Mouse (Mus musculus) stomach, embryonic 14.5 days (tissue): ENCODE measurements around the gene Slain2. TPM values are rescaled to one million over a fixed set of nuclear protein-coding genes. Genes with fewer than 3 reads are reported as not detected.

Source experiments
- ATAC-seq: fragments of 200-750 bp; cut with Nextera tagmentation; 2 replicates; pipeline ENCODE4 v1.8.0; 2017; ENCODE audit warnings: low read depth, moderate TSS enrichment; ENCODE audit not compliant: insufficient number of reproducible peaks, insufficient read depth, low FRiP score
- H3K27ac ChIP-seq: fragments of 300-500 bp; sonication (generic); 2 replicates; pipeline ENCODE4 v1.5.1; 2014; ENCODE audit warnings: mild to moderate bottlenecking, low read length, moderate library complexity, mixed read lengths
- H3K27me3 ChIP-seq: fragments of 300-500 bp; sonication (generic); 2 replicates; pipeline ENCODE4 v1.6.1; 2014; ENCODE audit warnings: low read length, control low read depth, mixed read lengths; ENCODE audit not compliant: control insufficient read depth, insufficient read depth
- H3K36me3 ChIP-seq: fragments of 300-500 bp; sonication (generic); 2 replicates; pipeline ENCODE4 v1.6.1; 2014; ENCODE audit warnings: mild to moderate bottlenecking, control low read depth, low read length, moderate library complexity, mixed read lengths; ENCODE audit not compliant: control insufficient read depth, insufficient read depth
- H3K4me1 ChIP-seq: fragments of 300-500 bp; sonication (generic); 2 replicates; pipeline ENCODE4 v1.6.1; 2014; ENCODE audit warnings: low read length, control low read depth, mixed read lengths; ENCODE audit not compliant: control insufficient read depth, insufficient read depth
- H3K4me2 ChIP-seq: fragments of 300-500 bp; sonication (generic); replicated peaks from 2 replicates; pipeline ENCODE4 v1.6.1; 2014; ENCODE audit warnings: low read depth, low read length, control low read depth
- H3K4me3 ChIP-seq: fragments of 300-500 bp; sonication (generic); 2 replicates; pipeline ENCODE4 v1.5.1; 2014; ENCODE audit warnings: low read depth, low read length, control low read depth
- H3K9ac ChIP-seq: fragments of 300-500 bp; sonication (generic); replicated peaks from 2 replicates; pipeline ENCODE4 v1.6.1; 2014; ENCODE audit warnings: low read depth, mild to moderate bottlenecking, control low read depth, low read length, moderate library complexity, mixed read lengths
- H3K9me3 ChIP-seq: fragments of 300-500 bp; sonication (generic); 2 replicates; pipeline ENCODE4 v1.6.1; 2016; ENCODE audit warnings: low read depth, low read length, control low read depth; ENCODE audit not compliant: control insufficient read depth
- WGBS: fragments of 180-500 bp; shearing (Covaris S2); extraction: QIAGEN DNeasy Blood & Tissue Kit; methylation state at CpG from one replicate; pipeline ENCODE4 v1.1.7; 2014; 5-methylcytosine and 5-hydroxymethylcytosine counted together
- polyA plus RNA-seq: library from polyadenylated mRNA; unstranded; fragments of >200 nt; fragmentation: Nextera tagmentation; extraction: Ambion mirVana; gene quantifications from 2 replicates; pipeline ENCODE4 v1.2.1, GENCODE M21; 2014

The Slain2 gene
- polyA plus RNA-seq, 1 experiment from 2014 or later = 22.6 TPM

- H3K4me1 ChIP-seq = no peaks in the 10 kb centered on the region
- H3K27ac ChIP-seq = no peak overlapping the region
- no peaks in the 10 kb centered on the region for H3K36me3 ChIP-seq
- no peaks in the 10 kb centered on the region; the same call in 1 of the 2 replicates for H3K27me3 ChIP-seq
- H3K9me3 ChIP-seq = no peaks in the 10 kb centered on the region
- no peak for ATAC-seq
- WGBS = 45% methylated on average over 9 of the region's 9 CpGs
- no peak overlapping the region for H3K4me2 ChIP-seq
- H3K4me3 ChIP-seq = no peak overlapping the region
- no peak overlapping the region for H3K9ac ChIP-seq
Measured at GRCm38 (mm10) chr5:73014745-73015144, 100.6 kb downstream of the Slain2 start.

- Histone ChIP-seq H3K27me3 (no peaks in the 10 kb centered on the region), H3K4me3 (no peak overlapping the region), H3K4me2 (no peak overlapping the region), H3K4me1 (no peaks in the 10 kb centered on the region), H3K36me3 (peaks cover 20% of the 10 kb centered on the region), H3K9me3 (no peaks in the 10 kb centered on the region), H3K27ac (no peak overlapping the region), H3K9ac (no peak overlapping the region)
- WGBS = 92% methylated on average over 13 of the region's 13 CpGs
- no peak for ATAC-seq
Measured at GRCm38 (mm10) chr5:73023801-73024200, 109.7 kb downstream of the Slain2 start.

Other genes with a start within 250 kb of the Slain2 start
- gene Txk, start 161.5 kb upstream of the Slain2 start, polyA plus RNA-seq = 0.29 and 0.32 TPM in 2 replicates
- 5.2 and 7.7 TPM in 2 replicates for gene Tec, start 45.8 kb upstream of the Slain2 start, polyA plus RNA-seq
- gene Gm10135, start 60.4 kb downstream of the Slain2 start, polyA plus RNA-seq = not detected in 2 replicates
- gene Slc10a4, start 92.6 kb downstream of the Slain2 start, polyA plus RNA-seq = 14.2 and 14.4 TPM in 2 replicates